Mouse (Mus musculus) myocyte (in vitro differentiated cells): Measurements from ENCODE around the gene Axl.

Source experiments
- MAX ChIP-seq: IDR thresholded peaks from one replicate; pipeline ENCODE4 v1.6.1; 2011; ENCODE audit warnings: low read depth, mild to moderate bottlenecking, control low read depth
- POLR2A ChIP-seq: IDR thresholded peaks from one replicate; pipeline ENCODE4 v1.6.1; 2011; ENCODE audit warnings: low read depth, mild to moderate bottlenecking, control low read depth, moderate library complexity; ENCODE audit not compliant: insufficient read length

DNA sequence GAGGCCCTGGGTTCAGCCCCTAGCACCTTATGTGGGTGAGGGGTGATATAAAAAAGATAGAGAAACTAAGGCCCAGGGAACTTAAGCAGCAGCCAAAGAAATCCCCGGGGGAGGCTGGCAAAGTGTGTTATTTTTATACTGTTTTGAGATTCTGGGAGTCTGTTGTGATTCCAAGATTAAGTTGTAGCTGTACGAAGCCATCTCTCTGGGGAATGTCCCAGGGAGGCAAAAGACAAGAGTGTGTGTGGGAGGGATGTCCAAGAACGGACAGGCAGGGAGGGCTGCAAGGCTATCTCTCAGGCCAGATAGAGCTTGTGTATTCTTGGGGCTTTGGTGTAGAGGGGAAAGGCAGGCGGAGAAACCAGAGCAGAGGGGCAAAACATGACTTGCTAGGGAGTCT is 16.3 kb upstream of the Axl start:
- TF ChIP-seq POLR2A (no peak), MAX (no peak)
